Mouse (Mus musculus): ENCODE data around the gene Cacna1h.
A peak's percentile ranks its signal among the peaks of the same experiment; 100 is the strongest.

Gene Cacna1h

DNA sequence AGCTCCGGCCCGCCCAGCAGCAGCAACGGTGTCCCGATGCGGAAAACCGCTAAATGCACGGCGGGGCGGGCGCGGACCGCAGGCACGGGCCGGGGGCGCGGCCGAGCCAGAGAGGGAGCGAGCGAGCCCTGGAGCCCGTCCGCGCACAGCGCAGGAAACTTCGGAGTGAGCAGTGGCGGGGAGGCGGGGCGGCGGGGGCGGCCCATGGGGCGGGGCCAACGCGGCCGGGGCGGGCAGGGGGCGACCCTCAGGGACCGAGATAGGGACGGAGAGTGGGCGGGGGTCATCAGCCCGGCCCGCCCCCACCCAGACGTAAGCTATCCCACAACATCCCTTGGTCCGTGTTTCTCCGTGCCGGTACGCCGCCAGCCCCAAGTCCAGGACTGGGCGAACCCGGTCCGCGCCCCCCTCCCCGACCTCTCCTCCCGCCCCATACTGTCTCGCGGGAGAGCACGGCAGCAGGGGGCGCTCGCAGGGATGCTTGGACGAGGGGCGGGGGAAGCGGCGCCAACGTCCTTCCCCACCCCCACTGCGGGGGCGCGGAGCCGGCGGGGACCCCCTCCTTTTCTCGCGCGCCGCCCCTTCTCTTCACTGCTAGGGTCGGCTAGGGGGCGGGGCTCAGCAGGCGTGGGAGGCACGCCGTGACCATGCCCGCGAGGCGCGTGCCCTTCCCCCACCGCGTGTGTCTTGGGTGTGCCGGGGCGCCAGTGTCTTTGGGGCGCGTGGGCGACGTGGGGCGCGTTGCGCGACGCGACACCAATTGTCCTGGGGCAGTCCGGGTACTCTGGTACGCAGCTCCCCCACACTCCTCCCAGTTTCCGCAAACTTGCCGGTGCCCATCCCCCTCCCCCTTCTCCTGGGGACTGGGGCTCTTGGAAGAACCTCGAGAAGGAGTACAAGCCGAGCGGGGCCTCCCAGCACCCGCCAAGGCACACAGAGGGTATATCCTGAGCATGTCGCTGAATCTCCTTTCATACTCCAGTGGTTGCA lies at the start of gene Cacna1h:
Gene Cacna1h, minus strand, starts transcription at position 167 of the 990 bp plus-strand sequence.
- peak; percentile 64 for DNase-seq (ENCODE audit: low read depth, low spot score)

DNA sequence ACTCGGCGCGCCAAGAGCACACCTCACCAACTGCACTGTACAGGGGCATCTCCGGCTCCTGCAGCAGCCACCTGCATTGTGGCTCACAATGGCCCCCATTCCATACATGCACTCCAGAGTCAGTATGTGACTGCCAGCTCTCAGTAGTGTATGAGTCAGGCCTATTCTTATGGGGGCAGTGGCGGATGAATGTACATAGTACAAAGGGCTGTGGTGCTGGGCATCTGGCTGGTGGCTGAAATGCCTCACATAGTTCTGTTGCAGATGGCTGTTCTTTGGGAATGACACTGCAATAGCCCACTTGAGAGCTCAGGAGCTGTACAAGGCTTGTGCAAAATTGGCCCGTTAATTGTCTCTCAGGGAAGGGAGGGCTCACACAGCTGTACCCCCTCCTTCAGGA lies 48.5 kb upstream of the Cacna1h start:
- peak; percentile 13 for DNase-seq (ENCODE audit: low read depth, low spot score)

DNA sequence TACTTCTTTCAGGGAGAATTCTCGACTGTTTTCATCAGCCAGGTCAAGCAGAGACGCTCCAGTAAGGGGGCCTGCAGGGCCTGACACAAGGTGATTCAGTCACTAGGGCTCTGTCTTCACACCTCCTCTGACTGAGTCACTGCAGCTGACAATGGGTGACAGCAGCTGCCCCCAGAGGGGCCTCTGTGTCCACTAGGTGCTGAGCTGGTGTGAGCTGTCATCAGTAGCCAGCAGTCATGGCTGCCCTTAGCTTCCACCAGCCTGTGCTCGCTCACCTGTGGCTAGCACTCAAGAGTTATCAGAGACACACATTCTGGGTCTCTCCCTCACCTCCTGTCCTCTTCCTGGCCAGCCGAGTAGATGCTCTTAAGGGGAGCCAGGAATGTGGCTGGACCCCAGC lies 47.2 kb upstream of the Cacna1h start:
- no peak for DNase-seq (ENCODE audit: low read depth, low spot score)

DNA sequence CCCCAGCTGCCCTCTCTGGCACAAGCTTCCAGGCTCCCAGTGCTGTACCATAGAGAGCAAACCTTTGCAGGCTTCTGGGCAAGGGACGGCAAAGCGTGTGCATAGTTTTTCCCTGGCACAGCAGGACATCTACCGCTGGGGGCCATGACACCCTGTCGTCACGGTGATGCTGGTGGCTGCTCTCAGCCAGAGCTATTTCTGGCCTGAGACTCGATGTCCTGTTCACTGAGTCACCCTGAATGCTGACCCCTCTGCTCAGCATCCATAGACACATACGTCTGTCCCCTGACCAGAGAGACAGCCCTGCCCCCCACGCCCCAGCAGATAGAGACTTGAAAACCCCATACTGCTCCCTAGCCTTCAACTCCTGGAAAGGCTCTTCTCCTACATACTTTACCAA lies 46.6 kb upstream of the Cacna1h start:
- no peak for DNase-seq (ENCODE audit: low read depth, low spot score)

DNA sequence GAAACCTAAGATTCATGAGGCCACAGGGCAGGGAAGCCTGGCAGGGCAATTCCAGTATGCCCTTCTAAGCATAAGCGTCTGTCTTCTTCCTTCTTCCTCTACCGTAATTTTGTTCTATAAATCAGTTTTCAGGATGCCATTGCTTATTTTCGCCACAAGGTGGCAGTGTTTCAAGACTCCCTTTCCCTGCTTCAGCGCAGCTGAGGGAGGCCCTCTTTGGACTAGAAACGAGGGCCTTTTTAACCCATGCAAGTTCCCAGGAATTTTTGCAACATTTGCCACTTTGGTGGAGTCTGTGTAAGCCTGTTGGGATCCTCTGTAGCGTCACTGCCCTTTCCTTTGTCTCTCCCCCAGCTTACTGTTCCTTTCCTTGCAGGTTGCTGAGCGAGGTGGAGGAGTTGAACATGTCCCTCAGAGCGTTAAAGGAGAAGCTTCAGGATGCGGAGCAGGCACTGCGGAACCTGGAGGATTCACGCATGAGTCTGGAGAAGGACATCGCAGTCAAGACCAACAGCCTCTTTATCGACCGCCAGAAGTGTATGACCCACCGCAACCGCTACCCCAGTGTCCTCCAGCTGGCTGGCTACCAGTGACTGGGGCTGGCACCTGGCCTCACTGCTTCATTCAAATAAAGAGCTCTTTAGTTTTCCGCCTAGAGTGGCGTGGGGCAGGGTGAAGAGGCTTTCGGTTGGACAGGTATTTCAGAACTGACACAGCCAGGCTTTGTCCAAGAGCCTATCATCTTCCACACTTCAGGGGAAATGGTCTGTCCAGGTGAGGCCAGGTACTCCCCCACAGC lies 42.6 kb upstream of the Cacna1h start:
- DNase-seq (ENCODE audit: low read depth, low spot score): peak; percentile 63

DNA sequence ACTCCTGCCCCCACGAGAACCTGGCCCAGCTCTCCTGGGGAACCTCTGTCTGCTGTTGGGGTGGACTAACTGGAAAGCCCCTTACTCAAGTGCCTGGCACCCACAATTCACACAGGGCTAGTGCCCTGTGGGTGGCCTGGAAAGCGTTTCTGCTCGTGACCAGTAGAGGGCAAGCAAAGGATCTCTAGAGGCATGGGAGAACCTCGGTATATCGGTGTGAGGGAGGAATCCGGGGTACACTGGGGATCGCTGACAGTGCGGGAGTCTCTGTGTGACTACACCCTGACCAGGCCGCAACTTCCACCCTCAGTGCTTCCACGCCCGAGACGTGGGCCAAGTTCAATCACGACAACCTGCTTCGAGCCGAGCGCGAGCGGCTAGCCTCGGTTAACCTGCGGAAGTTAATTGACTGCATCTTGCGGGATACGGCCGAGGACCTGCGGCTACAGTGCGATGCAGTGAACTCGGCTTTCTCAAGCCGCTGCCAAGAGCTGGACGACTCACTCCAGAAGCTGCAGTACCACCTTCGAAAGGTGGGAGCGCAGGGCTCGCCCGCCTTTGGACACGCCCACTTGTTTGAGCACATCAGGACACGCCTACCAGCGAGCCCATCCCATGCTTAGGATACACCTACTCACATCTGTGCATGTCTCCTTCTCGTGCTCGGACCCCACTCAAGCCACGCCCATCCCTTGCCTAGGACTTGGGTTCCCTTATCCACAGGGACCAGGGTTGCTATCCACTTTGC lies 40.9 kb upstream of the Cacna1h start:
- DNase-seq (ENCODE audit: low read depth, low spot score): peak; percentile 73

DNA sequence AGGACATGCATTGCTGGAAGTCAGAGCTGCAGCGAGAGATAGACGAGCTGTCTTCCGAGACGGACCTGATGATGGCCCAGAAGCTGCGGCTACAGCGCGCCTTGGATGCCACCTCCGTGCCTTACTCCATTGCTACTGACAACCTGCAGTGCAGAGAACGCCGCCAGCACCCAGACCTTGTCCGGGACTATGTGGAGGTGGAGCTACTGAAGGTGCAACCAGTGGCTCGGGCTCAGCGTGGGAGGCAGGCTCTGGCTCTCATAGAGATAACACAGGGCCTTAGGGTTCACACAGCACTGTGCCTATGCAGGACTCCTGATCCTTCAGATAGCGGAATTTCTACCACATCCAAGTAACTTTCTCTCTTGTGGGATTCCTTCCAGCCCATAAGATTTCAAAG lies 38.5 kb upstream of the Cacna1h start:
- DNase-seq (ENCODE audit: low read depth, low spot score): no peak

DNA sequence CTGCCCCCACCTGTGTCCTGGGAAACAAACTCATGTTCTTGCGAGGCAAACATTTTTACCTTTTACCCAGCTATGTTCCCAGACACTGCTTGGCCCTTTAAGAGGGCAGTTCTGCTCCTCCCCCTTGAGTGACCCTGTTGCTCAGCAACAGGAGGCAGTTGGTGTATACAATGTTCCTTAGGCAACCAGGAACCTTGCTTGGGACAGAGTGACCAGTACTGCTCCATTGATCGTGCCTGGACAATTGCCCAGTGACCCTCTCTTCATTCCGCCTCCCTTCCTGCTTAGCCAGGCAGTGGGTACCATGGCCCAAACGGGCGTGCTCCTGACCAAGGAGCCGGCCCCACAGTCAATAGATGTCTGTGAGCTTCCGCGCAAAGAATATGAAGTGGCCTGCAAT lies 37.8 kb upstream of the Cacna1h start:
- no peak for DNase-seq (ENCODE audit: low read depth, low spot score)

DNA sequence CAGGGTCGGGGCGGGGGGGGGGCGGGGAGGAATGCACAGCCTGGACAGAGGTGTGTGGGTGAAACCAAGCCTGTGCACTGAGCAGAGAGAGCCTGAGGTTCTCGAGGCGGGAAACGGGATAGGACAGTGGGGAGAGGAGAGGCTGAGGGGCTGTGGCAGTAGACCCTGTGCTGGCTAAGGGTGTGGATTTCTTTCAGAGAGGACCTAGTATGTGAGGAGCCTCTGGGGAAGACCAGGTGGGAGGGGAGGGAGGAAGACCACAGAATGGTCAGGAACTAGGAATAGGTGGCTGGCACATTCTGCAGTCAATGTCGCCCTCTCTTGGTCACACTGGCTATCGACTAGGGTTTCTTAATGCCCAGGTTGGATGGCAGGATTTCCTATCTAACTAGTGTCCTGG lies 36.2 kb upstream of the Cacna1h start:
- DNase-seq (ENCODE audit: low read depth, low spot score): peak; percentile 74

DNA sequence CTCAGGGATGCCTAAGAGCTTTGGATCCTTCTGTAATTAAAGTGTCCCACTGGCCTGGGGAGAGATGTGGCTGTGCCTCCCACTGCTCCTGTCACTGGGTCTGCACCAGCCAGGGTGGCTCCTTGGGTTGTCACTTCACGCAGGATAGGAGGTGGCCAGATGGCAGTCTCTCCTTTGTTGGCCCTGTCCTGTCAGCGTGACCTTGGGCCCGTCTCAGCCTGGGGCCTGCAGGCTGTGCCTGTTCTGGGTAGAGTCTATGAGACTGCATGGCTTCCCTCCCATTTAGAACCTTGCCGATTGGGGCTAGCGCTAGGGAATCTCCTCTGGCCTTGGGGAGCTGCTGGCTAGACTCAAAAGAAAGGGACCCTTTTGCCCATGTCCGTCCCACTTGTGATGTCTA lies 34.7 kb upstream of the Cacna1h start:
- DNase-seq (ENCODE audit: low read depth, low spot score): no peak

DNA sequence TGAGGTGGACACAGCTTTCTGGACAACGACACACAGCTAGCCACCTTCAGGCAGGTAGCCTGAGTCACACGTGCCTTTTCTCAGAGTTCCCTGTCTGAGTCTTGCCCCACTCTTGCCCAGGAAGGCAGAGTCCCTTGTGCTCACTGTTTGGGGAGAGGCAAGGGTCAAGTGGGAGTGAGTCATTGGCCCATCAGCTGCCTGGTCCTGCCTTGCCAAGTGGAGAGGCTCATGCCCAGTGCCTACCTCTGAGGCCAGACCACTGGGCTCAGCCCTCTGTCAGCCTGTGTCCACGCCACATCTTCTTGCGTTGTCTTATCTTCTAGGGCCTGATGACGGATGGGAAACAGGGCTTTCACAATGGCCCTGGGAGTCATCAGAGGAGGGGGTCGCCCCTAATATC lies 34.2 kb upstream of the Cacna1h start:
- no peak for DNase-seq (ENCODE audit: low read depth, low spot score)

DNA sequence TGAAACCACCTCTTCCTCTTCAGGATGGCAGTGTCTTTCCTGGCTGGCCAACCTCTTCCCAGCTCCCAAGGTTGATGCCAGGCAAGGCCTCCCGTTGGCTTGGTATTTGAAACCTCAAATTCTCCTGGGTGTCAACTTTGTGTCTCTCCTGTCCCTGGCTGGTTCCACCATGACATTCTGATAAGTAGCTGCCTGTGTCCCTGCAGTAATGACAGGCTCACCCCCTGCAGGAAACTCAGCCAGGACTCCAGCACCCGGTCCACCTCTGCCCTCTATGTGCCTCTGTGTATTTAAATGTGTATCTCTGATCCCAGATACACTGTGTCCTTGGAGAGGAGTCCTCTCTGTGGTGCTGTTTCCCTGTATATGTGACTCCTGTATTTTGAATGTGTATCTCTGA lies 32.7 kb upstream of the Cacna1h start:
- no peak for DNase-seq (ENCODE audit: low read depth, low spot score)

DNA sequence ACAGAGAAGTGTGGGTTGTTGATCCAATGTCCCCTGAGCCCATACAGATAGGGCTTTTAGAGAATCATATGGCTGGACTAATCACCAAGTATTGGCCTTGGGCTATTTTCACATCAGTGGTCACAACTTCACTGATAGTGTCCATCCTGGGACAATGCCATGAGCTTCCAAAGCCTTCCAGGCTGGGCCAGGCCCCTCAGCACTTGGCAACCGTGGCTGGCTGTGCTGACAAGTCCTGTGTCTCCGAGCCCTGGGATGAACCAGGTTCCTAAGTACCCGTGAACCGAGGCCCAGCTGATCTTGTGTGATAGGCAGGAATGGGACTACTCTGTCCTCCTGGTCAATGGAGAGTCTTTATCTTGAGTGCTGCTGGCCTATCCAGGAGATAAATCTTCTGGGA lies 30.5 kb upstream of the Cacna1h start:
- no peak for DNase-seq (ENCODE audit: low read depth, low spot score)

DNA sequence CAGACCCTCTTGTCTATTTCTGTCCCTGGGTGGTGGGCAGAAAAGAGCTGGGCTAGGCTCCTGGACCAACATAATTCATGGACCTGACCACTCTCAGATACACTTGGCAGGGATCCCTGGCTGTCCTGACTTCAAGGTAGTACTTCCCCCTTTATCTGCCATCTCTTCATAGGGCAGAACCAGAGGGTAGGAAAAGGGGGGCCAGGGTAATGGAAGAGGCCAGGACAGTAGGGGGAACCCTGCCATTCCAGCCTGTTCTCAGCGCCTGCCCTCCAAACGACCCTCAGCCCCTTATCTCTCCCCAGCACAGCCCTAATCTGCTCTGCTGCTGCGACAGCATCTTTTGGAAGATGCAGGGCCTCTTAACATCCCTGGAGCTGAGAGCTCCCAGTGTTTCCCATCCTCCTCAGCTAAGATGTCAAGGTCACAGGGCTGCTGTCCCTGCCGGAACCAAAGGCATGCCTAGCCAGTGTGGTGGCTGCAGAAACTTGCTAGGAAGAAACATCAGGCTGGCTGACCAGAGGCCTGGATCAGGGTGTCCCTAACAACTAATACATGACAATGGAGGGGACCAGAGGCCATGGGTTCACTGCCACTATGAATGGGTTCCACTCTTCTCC lies 29.9 kb upstream of the Cacna1h start:
- DNase-seq (ENCODE audit: low read depth, low spot score): no peak

DNA sequence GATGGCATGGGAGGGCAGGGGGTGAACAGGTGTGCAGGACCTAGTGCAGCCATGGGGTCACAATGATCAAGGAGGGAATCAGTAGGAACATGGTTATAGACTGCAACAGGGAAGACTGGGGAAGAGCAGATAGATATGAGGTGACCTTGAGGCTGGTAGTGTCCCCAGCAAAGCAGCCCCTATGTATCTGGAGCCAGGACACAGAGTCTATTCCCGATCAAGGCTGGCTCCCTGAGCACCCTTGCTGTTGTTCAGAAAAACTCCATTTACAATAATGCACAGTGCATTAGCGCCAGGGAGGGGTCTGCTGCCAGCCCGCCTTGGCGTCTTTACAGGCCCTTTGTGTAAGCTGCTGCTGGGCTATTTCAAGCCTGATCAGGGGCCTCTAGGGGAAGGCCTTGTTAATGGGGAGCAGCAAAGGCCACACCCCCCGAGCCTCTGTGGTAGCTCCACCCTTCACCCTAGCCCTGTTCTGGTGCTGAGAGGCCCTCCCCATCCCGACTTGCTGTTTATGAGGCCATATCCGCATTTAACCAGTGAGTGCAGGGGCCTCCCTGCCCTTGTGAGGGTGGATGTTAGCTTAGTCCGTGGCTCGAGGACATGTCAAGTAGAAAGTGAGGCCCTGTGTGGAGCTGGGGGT lies 28.8 kb upstream of the Cacna1h start:
- DNase-seq (ENCODE audit: low read depth, low spot score): peak; percentile 10

DNA sequence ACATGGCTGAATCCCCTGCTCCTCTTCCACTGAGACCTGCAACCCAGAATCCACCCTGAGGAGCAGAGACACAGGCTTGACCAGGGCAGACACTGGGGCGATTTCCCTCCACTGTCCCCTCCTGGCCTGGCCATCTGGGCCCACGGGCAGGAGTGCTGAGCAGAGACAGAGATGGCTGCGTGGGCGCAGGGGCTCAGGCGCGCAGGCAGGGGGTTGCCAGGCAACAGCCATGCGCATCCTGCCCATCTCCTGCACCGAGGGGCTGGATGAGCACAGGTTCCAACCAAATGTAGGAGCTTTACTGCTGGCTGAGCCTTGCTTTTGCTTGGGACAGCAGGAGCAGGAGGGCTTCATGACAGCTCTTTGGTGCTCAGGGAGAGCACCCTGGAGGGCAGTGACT lies 23.0 kb upstream of the Cacna1h start:
- peak; percentile 81 for DNase-seq (ENCODE audit: low read depth, low spot score)

DNA sequence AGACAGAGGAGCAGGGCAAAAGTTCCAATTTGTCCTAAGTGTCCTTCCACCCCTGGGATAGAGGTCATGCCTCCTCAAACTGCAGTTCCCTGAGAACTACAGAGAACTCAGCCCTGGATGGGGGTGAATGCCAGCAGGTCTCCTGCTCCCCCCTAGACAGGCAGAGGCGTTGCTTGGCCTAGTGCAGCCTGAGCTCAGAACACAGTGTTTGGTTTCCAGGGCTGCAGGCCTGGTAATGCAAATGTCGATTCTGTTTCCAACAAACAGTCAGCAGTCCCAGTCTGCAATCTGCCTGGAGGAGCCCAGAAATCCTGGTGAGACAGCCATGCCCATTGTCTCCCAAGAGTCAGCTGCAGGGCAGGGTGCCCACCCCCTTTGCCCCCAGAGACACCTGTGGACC lies 20.7 kb upstream of the Cacna1h start, which contains the start of gene Tekt4:
Gene Tekt4, plus strand, starts transcription at position 344 of the 400 bp plus-strand sequence.
- peak; percentile 46 for DNase-seq (ENCODE audit: low read depth, low spot score)

DNA sequence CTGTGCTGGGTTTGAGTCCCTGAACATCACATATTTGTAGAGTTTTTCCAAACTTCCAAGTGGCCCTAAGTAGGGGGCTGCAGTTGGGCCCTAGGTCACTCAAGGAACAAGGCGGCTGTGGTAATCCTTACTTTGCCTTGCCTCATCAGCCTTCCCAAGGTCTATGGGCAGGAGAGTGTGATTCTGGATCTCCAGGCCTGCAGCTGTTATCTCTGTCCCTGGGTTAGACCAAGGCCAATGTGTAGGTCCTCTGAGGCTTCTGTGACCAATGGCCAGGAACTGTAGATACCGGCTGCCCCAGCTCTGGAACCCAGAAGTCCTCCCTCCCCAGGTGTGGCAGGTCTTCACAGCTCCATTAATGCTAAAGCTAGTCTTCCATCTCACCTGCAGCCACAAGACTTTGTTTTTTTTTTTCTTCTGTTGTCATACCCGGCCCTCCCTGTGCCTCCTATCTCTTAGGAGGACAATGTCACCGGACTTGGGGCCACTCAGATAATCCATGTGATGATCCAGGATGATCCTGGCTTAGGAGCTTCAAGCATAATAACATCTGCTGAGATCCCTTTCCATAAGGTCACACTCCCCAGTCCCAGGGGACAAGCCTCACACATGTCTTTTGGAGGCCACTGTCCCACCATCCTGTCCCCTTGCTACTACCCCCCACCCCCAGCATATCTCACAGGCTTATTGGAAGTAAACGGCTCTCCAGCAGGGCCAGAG lies 18.8 kb upstream of the Cacna1h start:
- no peak for DNase-seq (ENCODE audit: low read depth, low spot score)

DNA sequence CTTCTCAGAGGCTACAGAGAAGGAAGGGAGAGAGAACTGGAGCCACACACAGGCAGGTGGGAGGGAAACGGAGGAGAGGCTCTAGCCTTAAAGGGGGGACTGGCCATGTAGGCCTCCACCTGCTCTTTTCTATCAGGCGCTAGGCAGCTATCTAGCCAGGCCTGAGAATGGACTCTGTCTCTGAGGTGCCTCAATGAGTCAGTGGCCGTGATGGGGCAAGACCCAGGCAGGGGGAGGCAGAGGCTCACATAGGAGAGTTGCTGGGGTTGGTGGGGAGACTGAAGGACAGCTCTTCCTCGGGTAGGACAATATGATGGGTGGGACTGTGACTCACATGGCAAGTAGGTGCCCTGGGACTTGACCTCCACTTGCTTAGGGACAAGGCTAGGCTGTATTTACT lies 16.7 kb upstream of the Cacna1h start:
- no peak for DNase-seq (ENCODE audit: low read depth, low spot score)

DNA sequence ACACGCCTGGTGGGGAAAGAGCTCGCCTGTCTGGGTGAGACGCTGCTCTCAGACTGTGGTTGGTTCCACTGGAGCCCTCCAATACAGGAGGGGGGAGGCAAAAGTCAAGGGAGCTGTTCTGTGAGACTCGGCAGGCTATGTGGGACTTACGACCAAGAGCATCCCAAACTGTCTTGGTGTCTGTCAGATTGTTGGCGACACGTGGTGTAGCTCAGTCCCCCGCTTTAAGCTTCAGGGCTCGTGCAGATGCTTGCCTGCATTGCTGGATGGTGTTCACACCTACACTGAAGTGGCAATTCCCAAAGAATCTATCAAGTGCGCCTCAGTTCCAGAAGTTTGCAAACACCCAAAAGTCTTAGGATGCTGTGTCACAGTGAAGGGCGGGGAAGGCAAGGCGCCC lies 14.3 kb upstream of the Cacna1h start:
- DNase-seq (ENCODE audit: low read depth, low spot score): peak; percentile 63
